Mouse (Mus musculus): Measurements from ENCODE around the gene Zfyve19.
A peak's percentile ranks its signal among the peaks of the same experiment; 100 is the strongest.

Zfyve19 gene

DNA sequence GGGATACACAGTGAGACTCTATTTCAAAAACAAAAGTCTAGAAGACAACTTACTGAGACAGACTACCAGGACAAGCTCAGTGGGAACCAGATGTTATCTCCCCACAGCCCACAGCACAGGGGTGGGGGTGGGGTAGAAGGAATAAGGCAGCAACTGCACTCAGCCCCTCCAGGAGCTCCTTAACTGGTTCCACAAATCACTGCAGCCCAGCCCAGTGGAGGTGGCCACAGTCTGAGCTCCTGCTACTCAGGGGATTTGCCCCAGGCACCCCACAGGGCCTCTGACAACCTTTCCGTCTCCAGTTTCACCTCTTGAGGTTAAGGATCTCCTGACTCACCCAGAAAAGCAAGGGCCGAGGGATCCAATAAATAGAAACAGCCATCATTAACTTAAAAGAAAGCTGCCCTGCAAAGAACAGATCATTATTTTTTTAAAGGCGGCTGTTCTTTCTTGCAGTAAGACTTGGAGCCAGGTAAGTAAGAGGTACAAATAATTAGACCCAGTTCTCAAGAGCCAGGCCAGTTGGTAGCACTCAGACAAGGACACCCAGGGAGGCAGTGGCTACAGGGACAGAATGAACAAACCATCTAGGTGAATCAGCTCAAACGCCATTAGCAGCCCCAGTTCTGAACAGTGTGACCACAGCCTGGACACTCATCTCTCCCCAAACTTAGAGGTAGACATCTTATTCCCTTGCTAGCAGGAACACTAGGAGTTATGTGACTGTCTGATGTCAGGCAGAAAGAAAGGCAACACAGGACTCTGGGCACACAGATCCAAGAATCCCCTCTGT lies 11.9 kb upstream of the Zfyve19 start:
- no peak for DNase-seq (ENCODE audit: low read depth)

DNA sequence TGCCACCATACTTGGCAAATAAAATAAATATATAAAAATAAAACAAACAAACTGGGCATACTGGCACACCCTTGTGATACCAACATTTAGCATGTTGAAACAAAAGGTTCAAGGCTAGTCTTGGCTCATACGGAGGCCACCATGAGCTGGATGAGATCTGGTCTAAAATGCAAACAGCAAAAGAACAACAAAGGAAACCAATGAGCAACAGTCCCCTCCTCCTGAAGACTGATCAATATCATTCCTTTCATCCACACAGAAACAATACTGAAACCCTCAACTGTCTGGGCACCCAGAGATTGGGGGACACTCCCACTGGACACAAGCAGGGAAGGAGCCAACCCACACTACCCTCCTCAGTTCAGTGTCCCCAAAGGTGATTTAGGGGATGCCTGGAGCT lies 10.9 kb upstream of the Zfyve19 start:
- DNase-seq (ENCODE audit: low read depth): no peak

DNA sequence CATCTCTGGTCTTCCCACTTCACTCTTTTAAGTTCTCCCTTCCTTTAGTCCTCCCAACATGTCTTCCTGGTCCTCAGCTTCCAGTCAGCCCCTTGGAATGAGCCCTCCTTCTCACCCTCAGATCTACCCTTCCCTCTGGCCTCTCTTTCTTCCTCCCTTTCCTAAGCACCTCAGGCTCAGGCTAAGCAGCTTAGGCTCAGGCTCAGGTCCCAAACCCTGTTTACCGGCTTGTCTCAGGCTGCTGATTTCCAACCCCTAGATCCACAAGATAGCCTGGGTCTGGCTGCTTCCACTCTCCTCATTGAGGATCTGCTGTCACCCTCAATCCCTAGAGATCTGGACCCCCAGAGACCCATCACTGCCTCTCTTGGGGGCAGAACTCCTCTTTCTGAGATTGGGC lies 10.4 kb upstream of the Zfyve19 start:
- no peak for DNase-seq (ENCODE audit: low read depth)

DNA sequence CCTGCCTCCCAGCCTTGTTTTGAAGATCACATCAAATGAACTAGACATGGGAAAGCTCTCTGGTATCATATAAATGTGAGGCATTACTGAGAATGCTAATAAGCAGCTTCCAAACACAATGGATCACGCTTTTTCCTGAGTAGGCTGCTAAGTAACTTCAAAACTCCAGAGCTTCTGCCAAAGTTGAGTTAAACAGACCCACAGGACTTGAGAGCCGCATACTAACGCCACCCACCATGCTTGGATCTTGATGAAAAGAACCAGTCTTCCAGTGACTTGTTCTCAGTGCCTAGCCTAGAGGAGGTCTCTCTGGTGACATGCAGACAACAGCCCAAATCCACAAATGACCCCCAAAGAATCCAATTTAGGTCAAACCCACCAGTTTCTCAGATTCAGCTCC lies 9.5 kb upstream of the Zfyve19 start:
- DNase-seq (ENCODE audit: low read depth): no peak

DNA sequence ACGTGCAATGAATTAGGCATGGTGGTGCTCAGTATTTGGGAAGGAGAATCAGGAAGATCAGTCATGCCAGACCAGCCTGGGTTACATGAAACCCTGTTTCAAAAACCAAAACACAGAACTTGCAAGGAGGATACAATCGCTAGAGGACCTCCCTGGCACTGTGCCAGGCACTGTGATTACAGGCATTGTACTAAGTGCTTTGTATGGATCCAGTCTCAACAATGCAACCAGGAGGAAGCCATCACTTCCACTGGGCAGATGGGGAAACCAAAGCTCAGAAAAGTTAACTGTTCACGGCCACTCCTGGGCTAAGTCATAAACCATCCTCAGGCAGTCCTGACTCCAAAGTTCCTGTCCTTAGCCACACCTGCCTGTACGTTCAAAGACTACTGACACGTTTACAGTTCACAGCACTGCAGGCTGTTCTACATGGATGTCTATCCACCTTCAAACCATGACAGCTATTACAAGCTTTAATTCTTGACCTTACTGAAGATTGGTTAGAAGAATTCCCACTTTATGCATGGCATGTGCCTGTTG lies 5.4 kb upstream of the Zfyve19 start:
- no peak for DNase-seq (ENCODE audit: low read depth)

DNA sequence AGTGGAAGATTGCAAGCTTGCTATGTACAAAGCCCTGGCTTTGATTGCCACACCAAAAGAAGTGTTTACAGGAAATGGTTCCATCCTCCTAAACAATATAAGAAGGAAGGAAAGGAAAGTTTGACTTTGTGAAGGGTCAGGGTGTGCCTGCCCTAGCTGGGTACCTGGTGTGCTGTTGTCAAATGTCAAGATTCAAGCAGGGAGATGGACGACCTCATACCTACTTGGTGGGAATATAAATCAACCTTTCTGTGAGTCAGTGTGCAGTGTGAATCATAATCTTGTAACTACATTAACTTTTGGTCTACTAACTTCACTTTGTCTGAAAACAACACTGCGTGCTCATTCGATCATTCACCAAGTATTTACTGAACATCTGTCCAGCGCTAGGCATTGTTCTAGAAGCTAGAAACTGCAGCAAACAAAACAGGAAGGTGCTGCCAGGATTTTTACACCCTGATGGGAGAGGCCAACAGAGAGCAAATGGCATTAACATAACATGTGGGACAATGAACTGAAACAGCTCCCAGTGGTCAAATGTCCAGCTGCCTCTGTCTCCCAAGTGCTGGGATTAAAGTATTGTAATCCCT lies 4.5 kb upstream of the Zfyve19 start:
- DNase-seq (ENCODE audit: low read depth): no peak

DNA sequence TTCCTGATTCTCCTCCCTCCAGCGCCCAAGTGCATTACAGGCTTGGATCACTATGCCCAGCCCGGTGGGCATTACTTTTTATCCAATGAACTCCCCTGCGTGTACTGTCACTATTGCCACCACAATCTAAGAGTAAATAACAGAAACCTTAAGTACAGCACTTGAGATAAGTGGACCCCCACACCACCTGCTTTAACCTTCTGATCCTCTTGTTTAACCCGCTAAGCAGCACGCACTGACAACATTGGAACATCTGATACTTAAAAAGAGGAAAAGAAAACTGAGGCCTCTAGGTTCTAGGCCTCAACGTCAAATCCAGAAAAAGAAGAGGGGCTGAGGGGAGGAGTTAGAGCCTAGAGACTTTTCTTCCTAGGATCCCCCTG lies 465 bp upstream of the Zfyve19 start:
- DNase-seq (ENCODE audit: low read depth): no peak

DNA sequence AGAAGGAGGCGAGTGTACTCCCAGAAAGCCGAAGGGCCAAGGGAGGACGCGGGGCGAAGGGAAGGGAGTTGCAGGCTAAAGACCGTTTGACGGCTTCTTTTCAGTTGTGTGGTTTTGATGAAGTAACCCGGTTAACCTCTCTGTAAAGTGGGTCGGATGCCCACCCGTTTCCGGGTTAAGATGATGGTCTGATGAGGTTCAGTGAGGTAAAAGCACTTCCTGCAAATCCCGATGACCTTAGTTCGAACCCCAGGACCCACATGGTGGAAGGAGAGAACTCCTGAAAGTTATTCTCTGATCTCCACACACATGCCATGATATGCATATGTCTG lies 725 bp downstream of the Zfyve19 start:
- DNase-seq (ENCODE audit: low read depth): no peak

DNA sequence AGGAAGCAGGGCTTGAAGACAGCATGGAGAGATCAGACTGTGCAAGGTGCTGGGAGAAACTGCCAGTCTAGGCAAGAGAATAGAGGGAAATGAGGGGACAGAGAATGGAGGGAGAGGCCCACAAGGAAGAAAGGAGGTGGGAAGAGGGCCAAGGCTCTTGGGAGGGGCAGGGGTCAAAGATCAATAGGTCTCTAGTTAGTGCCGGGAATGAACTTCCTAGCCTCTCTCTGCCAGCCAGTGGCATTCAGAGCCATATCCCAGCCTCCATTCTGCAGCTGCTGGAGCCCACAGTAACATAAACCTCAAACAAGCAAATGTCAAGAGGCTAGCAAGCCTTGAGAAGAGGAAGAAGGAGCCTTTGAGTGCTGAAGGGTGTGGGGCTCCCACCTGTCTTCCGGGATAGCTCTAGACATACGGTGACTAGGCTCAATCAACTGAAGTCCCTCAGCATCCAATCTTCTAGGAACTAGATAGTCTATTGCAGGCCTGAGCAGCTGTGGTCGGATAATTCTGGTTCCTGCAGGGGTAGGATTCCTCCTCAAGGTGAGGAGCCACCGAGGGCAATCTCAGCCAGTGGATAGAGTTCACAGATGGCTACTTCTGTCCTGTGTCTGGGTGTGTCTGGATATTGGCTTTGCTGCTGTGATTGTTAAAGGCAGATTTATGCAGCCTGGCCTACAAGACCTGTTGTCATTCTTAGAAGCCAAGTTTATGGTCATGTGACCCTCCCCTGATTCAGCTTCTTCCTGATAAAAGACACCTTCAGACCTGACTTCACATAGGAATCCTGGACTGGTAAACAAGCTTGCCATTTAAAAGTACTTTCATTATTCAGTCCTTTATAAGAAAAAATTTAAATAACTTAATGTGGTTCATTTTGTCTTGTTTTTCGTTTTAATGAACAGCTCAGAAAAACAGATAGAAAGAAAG lies 21.6 kb downstream of the Zfyve19 start, which contains the start of gene Ppp1r14d:
Gene Ppp1r14d, minus strand, starts transcription at position 132 of the 930 bp plus-strand sequence.
- DNase-seq (ENCODE audit: low read depth): no peak

DNA sequence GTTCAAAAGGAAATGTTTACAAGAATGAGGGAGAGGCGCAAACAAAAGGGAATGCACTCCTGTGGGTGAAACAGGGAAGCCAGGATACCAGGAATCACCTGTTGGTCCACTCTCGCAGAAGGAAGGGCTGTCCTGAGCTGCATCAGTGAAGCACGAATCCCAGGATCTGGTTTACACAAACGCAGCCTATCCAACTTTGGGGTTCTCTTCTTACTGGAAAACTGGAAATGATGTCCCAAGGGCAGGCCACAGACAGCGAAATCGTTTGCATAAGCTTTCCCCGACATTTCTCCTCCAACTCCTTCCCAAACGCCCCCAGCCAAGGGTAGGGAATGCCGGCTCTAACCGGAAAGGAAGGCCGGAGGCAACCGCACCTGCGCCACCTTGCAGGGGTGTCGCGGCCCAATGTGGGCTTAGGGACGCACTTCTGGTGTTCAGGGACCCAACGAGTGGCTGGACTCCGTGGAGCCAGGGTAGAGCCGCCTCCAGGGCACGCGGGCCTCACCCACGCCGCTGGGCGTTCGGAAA lies 28.3 kb downstream of the Zfyve19 start:
- no peak for DNase-seq (ENCODE audit: low read depth)

DNA sequence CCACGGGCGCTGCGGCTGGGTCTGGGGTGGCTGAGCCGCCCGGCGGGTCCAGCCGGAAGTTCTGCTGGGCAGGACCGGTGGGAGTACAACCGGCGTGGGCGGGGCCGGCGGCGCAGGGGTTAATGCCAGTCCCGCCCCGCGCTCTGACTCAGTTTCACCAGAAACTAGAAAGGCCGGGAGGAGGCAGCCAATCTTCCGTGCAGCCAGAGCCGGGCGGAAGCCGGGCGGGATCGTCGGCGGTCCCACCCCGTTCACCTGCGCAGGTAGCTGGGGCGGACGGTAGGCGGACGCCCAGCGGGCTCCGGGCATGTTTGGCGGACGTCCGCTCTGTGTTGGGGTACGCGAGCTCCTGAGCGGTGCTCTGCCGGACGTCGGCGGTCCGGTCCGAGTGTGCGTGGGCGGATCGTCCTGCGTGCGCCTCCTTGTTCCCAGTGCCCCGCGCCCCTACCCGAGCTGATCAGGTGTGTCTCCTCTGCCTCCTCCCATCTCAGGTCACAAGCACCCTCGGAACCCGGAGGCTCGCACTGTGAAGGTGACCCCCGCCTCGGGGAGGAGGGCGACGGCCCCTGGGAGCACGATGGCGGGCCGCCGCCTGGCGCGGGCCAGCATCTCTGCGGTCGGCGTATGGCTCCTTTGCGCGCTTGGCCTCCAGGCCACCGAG lies 28.9 kb downstream of the Zfyve19 start, which contains the start of gene Spint1:
Gene Spint1, plus strand, starts transcription at position 153 of the 661 bp plus-strand sequence.
- DNase-seq (ENCODE audit: low read depth): peak; percentile 31

DNA sequence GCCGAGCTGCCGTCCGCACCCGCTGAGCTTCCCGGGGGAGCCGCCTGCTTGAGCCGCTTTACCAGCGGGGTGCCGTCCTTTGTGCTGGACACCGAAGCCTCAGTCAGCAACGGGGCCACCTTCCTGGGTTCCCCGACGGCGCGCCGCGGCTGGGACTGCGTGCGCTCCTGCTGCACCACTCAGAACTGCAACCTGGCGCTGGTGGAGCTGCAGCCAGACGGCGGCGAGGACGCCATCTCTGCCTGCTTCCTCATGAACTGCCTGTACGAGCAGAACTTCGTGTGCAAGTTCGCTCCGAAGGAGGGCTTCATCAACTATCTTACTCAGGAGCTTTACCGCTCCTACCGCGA lies 29.4 kb downstream of the Zfyve19 start:
- peak; percentile 16 for DNase-seq (ENCODE audit: low read depth)

DNA sequence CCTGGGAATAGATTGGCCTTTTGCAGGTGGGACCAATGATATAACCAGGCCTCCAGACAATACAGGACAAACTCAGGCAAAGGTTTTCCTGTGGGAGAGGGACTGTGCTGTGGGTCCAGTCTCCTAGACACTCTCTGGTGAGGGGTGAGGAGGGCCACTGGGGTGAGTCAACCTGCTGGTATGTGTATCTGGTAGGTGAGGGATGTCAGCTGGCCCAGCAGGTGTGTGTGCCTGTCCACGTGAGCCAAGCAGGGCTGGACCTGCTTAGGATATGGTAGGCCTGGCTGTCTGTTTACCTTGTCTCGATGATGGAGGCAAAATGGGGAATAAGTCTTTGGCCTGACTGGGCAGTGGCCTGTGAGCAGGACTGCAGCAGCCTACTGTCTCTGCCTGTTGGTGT lies 30.3 kb downstream of the Zfyve19 start:
- no peak for DNase-seq (ENCODE audit: low read depth)

DNA sequence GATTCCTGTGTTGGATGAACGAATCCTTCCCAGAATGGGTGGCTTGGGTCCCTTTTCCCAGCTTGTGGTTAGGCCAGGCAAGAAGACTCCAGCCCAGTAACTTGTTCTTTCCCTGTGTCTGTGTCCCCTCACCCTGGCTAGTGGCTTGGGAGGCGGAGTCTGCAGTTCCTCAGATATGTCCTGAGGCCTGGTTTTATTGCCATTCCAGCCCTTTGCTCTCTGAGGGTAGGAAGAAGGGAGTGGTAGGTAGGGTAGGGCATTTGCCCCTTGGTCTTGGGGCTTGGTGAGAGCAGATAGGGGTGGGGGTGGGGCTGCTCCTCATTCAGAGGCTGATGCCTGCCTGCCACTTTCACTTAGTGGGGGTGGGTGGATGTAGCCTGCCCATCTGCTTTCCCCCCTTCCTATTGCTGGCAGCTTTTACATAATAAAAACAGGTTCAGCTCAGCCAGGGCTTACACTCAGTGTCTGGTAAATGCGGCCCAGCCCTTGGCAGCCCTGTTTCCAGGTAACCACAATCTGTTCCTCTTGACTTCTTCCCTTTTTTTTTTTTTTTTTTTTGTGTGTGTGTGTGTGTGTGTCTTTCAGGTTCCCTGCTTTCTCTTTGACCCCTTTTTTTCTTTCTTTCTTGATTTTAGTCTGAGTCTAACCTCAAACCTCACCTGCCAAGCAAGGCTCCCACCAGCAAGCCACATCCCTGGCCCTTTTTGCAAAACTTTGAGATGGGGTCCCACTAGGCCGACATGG lies 31.8 kb downstream of the Zfyve19 start:
- DNase-seq (ENCODE audit: low read depth): no peak

DNA sequence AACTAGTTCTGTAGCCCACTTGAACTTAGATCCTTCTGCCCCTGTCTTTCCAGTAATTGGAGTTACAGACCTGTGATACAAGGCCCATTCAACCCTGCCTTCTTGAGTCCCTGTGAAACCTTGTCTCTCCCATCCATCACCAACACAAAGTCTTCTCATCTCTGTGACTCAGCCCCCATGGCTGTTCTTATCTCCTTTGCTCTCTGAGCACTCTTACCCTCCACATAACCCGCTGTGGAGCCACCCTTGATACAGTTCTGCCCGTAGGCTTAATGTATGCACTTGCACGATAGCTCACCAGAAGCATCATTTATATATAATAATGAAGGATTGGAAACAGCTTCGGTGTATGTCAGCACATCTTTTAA lies 32.4 kb downstream of the Zfyve19 start:
- DNase-seq (ENCODE audit: low read depth): no peak

DNA sequence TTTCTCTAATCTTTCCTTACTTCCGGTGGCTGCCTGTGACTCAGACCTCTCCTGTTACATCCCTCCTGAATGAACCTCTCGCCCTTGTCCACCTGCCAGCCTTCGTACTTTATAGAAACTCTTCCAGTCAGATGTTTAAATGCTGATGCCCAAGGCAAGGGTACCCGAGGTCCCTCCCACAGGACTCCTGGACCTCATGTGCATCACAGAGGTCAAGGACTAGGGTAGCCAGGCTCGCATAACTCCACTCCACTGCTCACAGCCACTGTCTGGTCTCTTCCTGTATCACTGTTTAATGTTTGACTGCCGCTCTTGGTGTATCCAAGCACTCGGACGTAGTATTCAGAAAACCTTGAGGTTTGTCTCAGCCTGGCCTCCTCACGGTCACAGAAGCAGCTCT lies 34.1 kb downstream of the Zfyve19 start:
- no peak for DNase-seq (ENCODE audit: low read depth)

DNA sequence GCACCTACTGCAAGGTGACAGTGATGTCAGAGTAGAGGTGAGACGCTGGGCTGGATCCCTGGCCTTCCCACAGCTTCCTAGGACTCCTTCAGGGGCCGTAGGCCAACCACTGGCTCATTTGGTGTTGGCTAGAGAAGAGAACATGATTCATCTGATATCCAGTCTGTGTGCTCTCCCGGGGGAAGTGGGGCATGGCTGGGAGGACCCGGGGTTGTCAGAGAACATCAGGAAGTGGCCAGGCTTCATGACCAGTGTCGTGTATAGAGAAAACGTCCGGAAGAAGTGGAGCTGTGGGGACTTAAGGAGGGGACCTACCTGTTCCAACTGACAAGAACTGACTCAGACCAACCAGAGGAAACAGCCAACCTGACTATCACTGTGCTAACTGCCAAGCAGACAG lies 36.8 kb downstream of the Zfyve19 start:
- DNase-seq (ENCODE audit: low read depth): no peak

DNA sequence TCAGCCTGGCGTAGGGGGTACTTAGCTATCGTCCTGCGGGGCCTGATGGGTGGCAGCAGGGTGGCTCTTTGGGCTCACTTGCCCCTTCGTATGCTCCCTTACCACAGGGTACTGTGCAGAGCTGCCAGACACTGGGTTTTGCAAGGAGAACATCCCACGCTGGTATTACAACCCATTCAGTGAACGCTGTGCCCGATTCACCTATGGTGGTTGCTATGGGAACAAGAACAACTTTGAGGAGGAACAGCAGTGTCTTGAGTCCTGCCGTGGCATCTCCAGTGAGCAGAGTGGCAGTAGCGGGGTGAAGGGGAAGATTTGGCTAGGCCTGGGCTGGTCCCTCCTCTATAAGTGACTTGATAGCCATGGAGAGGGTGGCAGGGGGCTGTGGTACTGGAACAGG lies 39.5 kb downstream of the Zfyve19 start:
- DNase-seq (ENCODE audit: low read depth): no peak

DNA sequence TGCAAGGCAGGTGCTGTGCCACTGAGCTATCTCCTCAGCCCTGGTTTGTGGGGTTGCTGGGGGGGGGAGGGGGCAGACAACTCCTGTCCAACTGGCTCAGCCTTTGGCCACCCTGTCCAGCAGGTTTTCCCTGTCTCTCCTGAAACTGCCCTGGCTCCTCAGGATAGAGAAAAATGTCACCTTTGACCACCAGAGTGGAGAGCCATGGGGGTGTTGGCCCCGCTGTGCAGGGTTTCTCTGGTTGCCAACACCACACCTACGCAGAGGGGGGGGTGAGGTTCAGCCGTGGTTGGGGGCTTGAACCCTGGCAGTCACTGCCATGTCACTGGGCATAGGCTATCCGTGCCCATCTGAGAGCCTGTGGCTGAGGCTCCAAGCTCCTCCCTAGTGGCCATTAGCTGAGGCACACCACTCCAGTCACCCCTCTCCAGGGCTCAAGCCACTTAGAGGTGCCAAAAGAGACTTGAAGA lies 41.2 kb downstream of the Zfyve19 start:
- DNase-seq (ENCODE audit: low read depth): no peak

DNA sequence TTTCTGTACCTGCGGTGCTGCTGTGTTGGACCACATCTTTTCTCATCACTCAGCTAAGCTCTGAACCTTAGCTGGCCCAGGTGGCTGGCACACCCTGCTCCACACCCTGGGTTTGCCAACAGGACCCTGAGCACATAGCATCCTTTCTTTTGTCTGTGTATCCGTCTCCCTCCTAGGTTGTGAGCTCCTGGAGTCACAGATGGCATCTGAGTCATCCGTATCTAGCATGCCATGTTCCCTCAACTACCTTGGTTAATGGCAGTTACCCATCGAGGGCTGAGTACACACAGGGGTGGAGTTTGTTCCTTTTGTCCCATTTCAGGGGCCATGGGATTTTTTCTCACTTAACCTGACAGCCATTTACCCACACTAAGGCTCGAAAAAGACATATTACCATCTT lies 42.0 kb downstream of the Zfyve19 start:
- no peak for DNase-seq (ENCODE audit: low read depth)

DNA sequence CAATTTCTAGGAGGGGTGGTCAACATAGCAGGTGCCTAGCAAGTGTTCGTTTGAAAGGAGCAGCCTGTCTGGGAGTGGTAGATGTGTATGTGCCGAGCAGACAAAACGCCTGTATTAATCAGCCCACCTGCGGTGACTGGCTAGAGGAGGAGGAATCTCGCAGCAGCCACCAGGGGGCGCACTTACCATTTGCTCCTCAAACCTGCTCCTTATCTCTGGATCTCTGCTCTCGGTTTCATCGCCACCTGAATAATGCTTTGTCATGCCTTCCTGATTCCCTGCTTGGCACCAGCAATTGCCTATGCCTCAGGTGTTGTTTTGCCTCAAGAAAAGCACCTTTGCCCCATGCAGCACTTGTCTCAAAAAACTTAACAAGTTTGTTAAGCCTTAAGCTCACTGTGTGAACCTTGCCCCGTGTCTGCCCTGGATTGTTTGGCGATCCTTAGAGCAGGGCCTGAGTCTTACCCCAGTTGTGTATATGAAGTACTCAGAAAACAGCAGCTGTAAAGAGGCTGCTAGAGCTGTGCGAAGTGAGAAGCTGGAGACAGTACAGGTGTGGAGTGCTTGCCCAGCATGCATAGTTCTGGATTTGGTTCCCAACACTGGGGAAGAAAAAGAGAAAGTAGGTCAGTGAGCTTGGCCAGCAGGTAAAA lies 42.5 kb downstream of the Zfyve19 start:
- peak; percentile 93 for DNase-seq (ENCODE audit: low read depth)

Data from induced T-regulatory cell, adult 2 months (primary cell).